Mouse (Mus musculus): ENCODE results near the gene Foxn2. TPM values are rescaled to one million over a fixed set of nuclear protein-coding genes. Genes with fewer than 3 reads are reported as not detected.
A peak's percentile ranks its signal among the peaks of the same experiment; 100 is the strongest.

Gene Foxn2
- polyA plus RNA-seq (2015; fragmentation: Nextera tagmentation; extraction: Ambion mirVana): 16.2 and 16.4 TPM in 2 replicates

- H3K36me3 ChIP-seq: no peaks in the 10 kb centered on the region
- peak within 1 kb of the TSS; percentile 98 for H3K9ac ChIP-seq
- H3K4me2 ChIP-seq (replicated peaks): peak within 1 kb of the TSS; percentile 84
- H3K4me3 ChIP-seq (replicated peaks): peak within 1 kb of the TSS; percentile 96
- H3K27me3 ChIP-seq (replicated peaks): no peaks in the 10 kb centered on the region
- H3K9me3 ChIP-seq: no peaks in the 10 kb centered on the region
- ATAC-seq: peak; percentile 91
- WGBS: under 1% methylated on average over 86 of the region's 93 CpGs
- H3K4me1 ChIP-seq (replicated peaks): 0 out of 2 replicates have a peak, but pooled peaks cover 7% of the 10 kb centered on the region
- peak within 1 kb of the TSS; percentile 92 for H3K27ac ChIP-seq
Observed at GRCm38 (mm10) chr17:88440285-88441000, at the start of gene Foxn2. Foxn2 (plus strand) TSS chr17:88440711.

DNA sequence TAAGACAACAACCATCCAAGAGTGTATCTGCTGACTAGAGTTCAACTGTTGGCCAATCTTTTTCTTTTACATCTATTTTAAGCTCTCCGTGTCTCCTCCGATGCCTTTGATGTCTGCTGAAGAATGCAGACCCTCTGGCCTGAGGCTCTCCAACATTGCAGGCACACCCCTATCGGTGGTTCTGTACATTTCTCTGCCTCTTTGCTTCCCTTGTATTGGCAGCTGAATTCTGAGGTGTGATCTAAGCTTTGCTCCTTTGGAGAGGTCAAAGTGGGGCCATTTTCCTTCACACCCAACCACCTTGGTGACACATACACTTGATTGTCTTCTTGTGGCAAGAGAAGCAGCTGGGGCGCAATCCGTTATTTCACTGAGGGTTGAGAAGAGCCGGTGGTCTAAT, 43.0 kb upstream of the Foxn2 start:
- no peak for ATAC-seq
- Histone ChIP-seq H3K27me3 (replicated peaks) (no peaks in the 10 kb centered on the region), H3K4me3 (replicated peaks) (no peak overlapping the region), H3K4me1 (replicated peaks) (no peaks in the 10 kb centered on the region), H3K36me3 (no peaks in the 10 kb centered on the region), H3K4me2 (replicated peaks) (no peak overlapping the region), H3K27ac (no peak overlapping the region), H3K9ac (no peak overlapping the region), H3K9me3 (no peaks in the 10 kb centered on the region)
- 85% methylated on average over 6 of the region's 6 CpGs for WGBS

DNA sequence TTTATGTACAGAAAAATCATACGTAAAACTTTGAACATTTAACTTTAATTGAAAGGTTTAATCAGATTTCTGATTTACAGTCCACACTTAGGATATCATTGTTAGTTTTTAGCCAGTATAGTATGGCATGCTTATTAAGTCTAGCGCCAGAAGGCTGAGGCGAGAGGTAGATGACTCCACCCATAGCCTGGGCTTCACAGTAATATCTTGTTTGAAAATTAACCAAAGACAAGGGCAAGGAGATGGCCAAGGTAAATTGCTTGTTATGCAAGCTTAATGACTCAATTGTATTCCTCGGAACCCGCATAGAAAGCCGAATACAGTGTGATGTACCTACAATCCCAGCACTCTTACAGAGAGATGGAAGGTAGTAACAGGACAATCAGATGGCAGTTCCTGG, 42.4 kb upstream of the Foxn2 start:
- H3K4me2 ChIP-seq (replicated peaks): no peak overlapping the region
- WGBS: 69% methylated on average over 6 of the region's 6 CpGs
- H3K9me3 ChIP-seq: no peaks in the 10 kb centered on the region
- ATAC-seq: peak; percentile 73
- no peaks in the 10 kb centered on the region for H3K36me3 ChIP-seq
- H3K9ac ChIP-seq: no peak overlapping the region
- H3K4me1 ChIP-seq (replicated peaks): no peaks in the 10 kb centered on the region
- no peak overlapping the region for H3K27ac ChIP-seq
- H3K27me3 ChIP-seq (replicated peaks): no peaks in the 10 kb centered on the region
- no peak overlapping the region for H3K4me3 ChIP-seq (replicated peaks)

DNA sequence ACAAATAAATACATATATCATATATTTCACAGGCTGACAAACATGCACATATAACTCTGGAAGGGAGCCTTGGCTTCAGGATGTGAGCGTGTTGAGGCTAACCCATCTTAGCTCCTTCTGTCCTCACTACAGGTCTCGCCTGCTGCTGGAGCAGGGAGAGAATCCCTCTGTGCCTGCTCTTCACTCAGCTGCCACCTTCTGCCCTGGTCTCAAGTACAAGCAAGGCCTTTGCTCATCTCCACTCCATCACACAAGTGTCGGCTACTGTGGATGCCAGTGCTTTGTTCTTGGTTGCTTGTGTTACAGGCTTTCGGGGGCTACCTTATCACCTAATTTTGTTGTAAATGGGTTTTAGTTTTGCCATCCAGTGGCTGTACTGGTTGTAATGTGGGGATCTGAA, 41.7 kb upstream of the Foxn2 start:
- no peak for ATAC-seq
- H3K27ac ChIP-seq: no peak overlapping the region
- no peaks in the 10 kb centered on the region for H3K27me3 ChIP-seq (replicated peaks)
- no peak overlapping the region for H3K4me3 ChIP-seq (replicated peaks)
- no peaks in the 10 kb centered on the region for H3K9me3 ChIP-seq
- no peak overlapping the region for H3K9ac ChIP-seq
- WGBS: 83% methylated on average over 4 of the region's 4 CpGs
- H3K4me1 ChIP-seq (replicated peaks): no peaks in the 10 kb centered on the region
- H3K36me3 ChIP-seq: no peaks in the 10 kb centered on the region
- H3K4me2 ChIP-seq (replicated peaks): no peak overlapping the region

GRCm38 (mm10) chr17:88400122-88400521, 40.4 kb upstream of the Foxn2 start:
- 48% methylated on average over 6 of the region's 6 CpGs for WGBS
- Histone ChIP-seq H3K9ac (no peak overlapping the region), H3K4me3 (replicated peaks) (no peak overlapping the region), H3K36me3 (no peaks in the 10 kb centered on the region), H3K9me3 (no peaks in the 10 kb centered on the region), H3K4me1 (replicated peaks) (no peaks in the 10 kb centered on the region), H3K27me3 (replicated peaks) (no peaks in the 10 kb centered on the region), H3K4me2 (replicated peaks) (no peak overlapping the region), H3K27ac (no peak overlapping the region)
- ATAC-seq: no peak

DNA sequence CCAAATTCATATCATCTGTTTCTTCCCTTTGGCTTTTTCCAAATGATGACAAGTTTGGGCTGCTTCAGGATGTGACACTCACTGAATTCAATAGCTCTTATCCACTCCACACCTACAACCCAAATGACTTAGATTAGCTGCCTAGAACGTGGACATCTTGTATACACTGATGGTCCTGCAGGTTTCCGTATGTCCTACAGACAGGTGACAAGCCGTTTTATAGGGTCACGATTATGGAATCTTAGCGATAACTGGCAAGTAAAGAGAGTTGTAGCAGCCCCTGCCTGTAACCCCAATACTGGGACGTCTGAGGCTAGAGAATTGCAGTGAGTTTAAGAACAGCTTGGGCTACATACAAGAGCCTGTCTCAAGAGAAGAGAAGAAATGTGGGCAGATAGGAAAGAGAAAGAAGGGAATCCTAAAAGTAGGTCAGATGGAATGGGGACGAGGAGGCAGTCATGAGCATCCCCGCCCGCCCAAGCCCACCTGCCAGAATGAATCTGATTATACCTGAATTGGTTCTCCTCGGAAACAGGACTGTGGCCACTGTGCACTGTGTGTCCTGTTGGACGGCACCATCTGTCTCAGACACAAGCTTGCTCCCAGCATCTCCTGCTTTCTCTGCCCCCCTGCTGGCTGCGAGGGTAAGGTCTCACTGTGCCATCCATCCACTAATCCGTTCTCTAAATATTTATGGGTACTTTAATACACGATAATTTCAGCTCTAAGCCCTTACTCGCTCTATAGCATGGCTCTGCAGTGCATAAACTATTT, 39.6 kb upstream of the Foxn2 start:
- Histone ChIP-seq H3K9me3 (no peaks in the 10 kb centered on the region), H3K4me3 (replicated peaks) (no peak overlapping the region), H3K4me1 (replicated peaks) (no peaks in the 10 kb centered on the region), H3K4me2 (replicated peaks) (no peak overlapping the region), H3K9ac (no peak overlapping the region), H3K27me3 (replicated peaks) (no peaks in the 10 kb centered on the region), H3K27ac (no peak overlapping the region), H3K36me3 (no peaks in the 10 kb centered on the region)
- no peak for ATAC-seq
- WGBS: 60% methylated on average over 15 of the region's 15 CpGs

- ATAC-seq: no peak
Observed at GRCm38 (mm10) chr17:88403269-88403668, 37.2 kb upstream of the Foxn2 start.

DNA sequence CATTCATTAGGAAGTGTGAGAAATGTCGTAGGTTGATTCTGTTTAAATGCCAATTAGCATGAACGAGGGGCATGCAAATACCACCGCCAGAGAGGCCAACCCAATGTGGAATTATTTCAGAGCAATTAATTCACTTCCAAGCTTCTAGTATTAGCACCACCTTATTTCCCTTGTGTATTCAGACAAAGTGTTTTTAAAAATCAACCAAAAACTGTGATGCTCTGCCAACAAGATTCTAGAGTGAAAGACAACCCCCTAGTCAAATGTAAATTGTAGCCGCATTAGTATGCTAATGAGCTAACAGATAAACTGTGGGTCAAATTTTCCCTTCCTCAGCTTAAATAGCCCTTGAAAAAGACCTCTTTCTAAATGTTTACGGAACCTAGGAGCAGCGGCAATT, 36.0 kb upstream of the Foxn2 start:
- 18% methylated on average over 6 of the region's 6 CpGs for WGBS
- no peaks in the 10 kb centered on the region for H3K27me3 ChIP-seq (replicated peaks)
- H3K9ac ChIP-seq: no peak overlapping the region
- no peak overlapping the region for H3K4me2 ChIP-seq (replicated peaks)
- ATAC-seq: no peak
- no peak overlapping the region for H3K27ac ChIP-seq
- no peaks in the 10 kb centered on the region for H3K9me3 ChIP-seq
- H3K4me1 ChIP-seq (replicated peaks): no peaks in the 10 kb centered on the region
- no peak overlapping the region for H3K4me3 ChIP-seq (replicated peaks)
- no peaks in the 10 kb centered on the region for H3K36me3 ChIP-seq

More at GRCm38 (mm10) chr17:88403269-88403668, 37.2 kb upstream of the Foxn2 start:
- Histone ChIP-seq H3K9me3 (no peaks in the 10 kb centered on the region), H3K9ac (no peak overlapping the region), H3K27me3 (replicated peaks) (no peaks in the 10 kb centered on the region), H3K4me2 (replicated peaks) (no peak overlapping the region), H3K4me1 (replicated peaks) (no peaks in the 10 kb centered on the region), H3K36me3 (no peaks in the 10 kb centered on the region), H3K27ac (no peak overlapping the region), H3K4me3 (replicated peaks) (no peak overlapping the region)
- WGBS: 76% methylated on average over 6 of the region's 6 CpGs

- Histone ChIP-seq H3K27ac (no peak overlapping the region), H3K4me2 (replicated peaks) (peak overlapping the region; percentile 34), H3K9ac (no peak overlapping the region), H3K4me3 (replicated peaks) (peak overlapping the region; percentile 15; the same call in 1 of the 2 replicates), H3K9me3 (no peaks in the 10 kb centered on the region), H3K36me3 (no peaks in the 10 kb centered on the region), H3K27me3 (replicated peaks) (no peaks in the 10 kb centered on the region), H3K4me1 (replicated peaks) (no peaks in the 10 kb centered on the region)
- 31% methylated on average over 19 of the region's 19 CpGs for WGBS
- no peak for ATAC-seq
Observed at GRCm38 (mm10) chr17:88405076-88405475, 35.4 kb upstream of the Foxn2 start.

- WGBS: 83% methylated on average over 3 of the region's 3 CpGs
Observed at GRCm38 (mm10) chr17:88409706-88410105, 30.8 kb upstream of the Foxn2 start.

GRCm38 (mm10) chr17:88413155-88413836, 27.2 kb upstream of the Foxn2 start:
- Histone ChIP-seq H3K4me3 (replicated peaks) (no peak overlapping the region), H3K9ac (no peak overlapping the region), H3K9me3 (no peaks in the 10 kb centered on the region), H3K27me3 (replicated peaks) (no peaks in the 10 kb centered on the region), H3K36me3 (no peaks in the 10 kb centered on the region), H3K27ac (no peak overlapping the region), H3K4me1 (replicated peaks) (no peaks in the 10 kb centered on the region), H3K4me2 (replicated peaks) (no peak overlapping the region)
- no peak for ATAC-seq
- WGBS: 83% methylated on average over 1 of the region's 1 CpGs

More at GRCm38 (mm10) chr17:88409706-88410105, 30.8 kb upstream of the Foxn2 start:
- H3K27me3 ChIP-seq (replicated peaks): no peaks in the 10 kb centered on the region
- no peaks in the 10 kb centered on the region for H3K9me3 ChIP-seq
- H3K4me2 ChIP-seq (replicated peaks): no peak overlapping the region
- no peaks in the 10 kb centered on the region for H3K36me3 ChIP-seq
- H3K4me1 ChIP-seq (replicated peaks): no peaks in the 10 kb centered on the region
- no peak overlapping the region for H3K4me3 ChIP-seq (replicated peaks)
- ATAC-seq: no peak
- H3K9ac ChIP-seq: no peak overlapping the region
- no peak overlapping the region for H3K27ac ChIP-seq

- no peak for ATAC-seq
- Histone ChIP-seq H3K9me3 (no peaks in the 10 kb centered on the region), H3K4me3 (replicated peaks) (no peak overlapping the region), H3K9ac (no peak overlapping the region), H3K27ac (no peak overlapping the region), H3K36me3 (no peaks in the 10 kb centered on the region), H3K4me2 (replicated peaks) (no peak overlapping the region), H3K27me3 (replicated peaks) (no peaks in the 10 kb centered on the region), H3K4me1 (replicated peaks) (no peaks in the 10 kb centered on the region)
- 84% methylated on average over 4 of the region's 4 CpGs for WGBS
Observed at GRCm38 (mm10) chr17:88420426-88420825, 20.1 kb upstream of the Foxn2 start.

All from intestine, embryonic 15.5 days (tissue).